Mouse (Mus musculus): ENCODE measurements around the gene Grifin.

The Grifin gene

DNA sequence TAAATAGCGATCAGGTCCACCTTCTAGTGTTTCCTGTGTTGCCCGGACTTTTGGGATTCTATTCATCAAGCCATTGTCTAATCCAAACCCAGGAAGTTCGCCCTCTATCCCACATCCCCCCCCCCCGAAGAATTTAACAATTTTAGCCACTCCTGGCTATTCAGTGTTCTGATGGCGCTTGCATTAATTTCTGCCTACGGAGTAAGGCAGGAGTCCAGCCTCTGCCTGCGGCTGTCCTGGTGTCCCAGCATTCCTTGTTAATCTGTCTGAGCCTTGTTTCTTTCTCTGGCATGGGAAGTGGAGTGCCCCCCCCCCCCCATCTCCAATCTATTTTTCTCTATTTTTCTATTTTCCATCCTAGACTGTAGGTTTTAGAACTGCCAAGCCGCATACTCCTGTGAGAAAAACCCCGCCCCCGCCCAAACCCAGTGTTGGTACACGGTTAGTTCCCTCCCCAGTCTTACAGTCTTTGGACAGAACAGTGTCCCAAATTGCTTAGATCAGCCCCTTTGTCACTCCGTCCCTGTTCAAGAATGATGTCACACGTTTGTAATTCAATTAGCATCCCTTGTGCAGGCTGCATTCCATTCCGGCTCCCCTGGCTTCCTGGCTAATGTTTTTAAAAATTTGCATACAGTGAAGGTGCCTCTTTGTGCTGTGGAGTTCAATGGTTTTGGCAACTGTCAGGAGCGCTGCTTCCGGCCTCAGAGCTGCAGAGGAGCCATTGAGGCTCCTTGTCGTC, 15.4 kb downstream of the Grifin start:
- TF ChIP-seq POU5F1 (IDR thresholded peaks at IDR 0.05; ENCODE audit: borderline replicate concordance, low read length) (no peak), CTCF (conservative IDR thresholded peaks at IDR 0.05; ENCODE audit: low read length) (no peak), NANOG (IDR thresholded peaks at IDR 0.05; ENCODE audit: borderline replicate concordance, low read length) (no peak)
- no peaks in the 10 kb centered on the region for H3K36me3 ChIP-seq (ENCODE audit: insufficient read depth, low read length)
- peaks cover 23% of the 10 kb centered on the region for H3K27me3 ChIP-seq (ENCODE audit: insufficient read depth, low read length)
- peaks cover 32% of the 10 kb centered on the region for H3K4me1 ChIP-seq (replicated peaks; ENCODE audit: low read depth, low read length)
- H3K9me3 ChIP-seq (ENCODE audit: low read length) = no peaks in the 10 kb centered on the region
- H3K4me3 ChIP-seq (replicated peaks; ENCODE audit: low read length) = no peak overlapping the region

GRCm38 (mm10) chr5:140546332-140546731, 18.5 kb downstream of the Grifin start:
- H3K36me3 ChIP-seq (ENCODE audit: insufficient read depth, low read length) = no peaks in the 10 kb centered on the region
- peaks cover 15% of the 10 kb centered on the region; the same call in 1 of the 2 replicates for H3K27me3 ChIP-seq (ENCODE audit: insufficient read depth, low read length)
- TF ChIP-seq POU5F1 (IDR thresholded peaks at IDR 0.05; ENCODE audit: borderline replicate concordance, low read length) (no peak), CTCF (conservative IDR thresholded peaks at IDR 0.05; ENCODE audit: low read length) (peak; percentile 44), NANOG (IDR thresholded peaks at IDR 0.05; ENCODE audit: borderline replicate concordance, low read length) (no peak)
- no peaks in the 10 kb centered on the region for H3K9me3 ChIP-seq (ENCODE audit: low read length)
- peaks cover 24% of the 10 kb centered on the region for H3K4me1 ChIP-seq (replicated peaks; ENCODE audit: low read depth, low read length)
- no peak overlapping the region for H3K4me3 ChIP-seq (replicated peaks; ENCODE audit: low read length)

- H3K4me3 ChIP-seq (replicated peaks; ENCODE audit: low read length) = no peak overlapping the region
- H3K9me3 ChIP-seq (ENCODE audit: low read length) = no peaks in the 10 kb centered on the region
- H3K36me3 ChIP-seq (ENCODE audit: insufficient read depth, low read length) = no peaks in the 10 kb centered on the region
- H3K4me1 ChIP-seq (replicated peaks; ENCODE audit: low read depth, low read length) = peaks cover 24% of the 10 kb centered on the region
- TF ChIP-seq CTCF (conservative IDR thresholded peaks at IDR 0.05; ENCODE audit: low read length) = no peak
- TF ChIP-seq POU5F1 (IDR thresholded peaks at IDR 0.05; ENCODE audit: borderline replicate concordance, low read length) = no peak
- no peak for TF ChIP-seq NANOG (IDR thresholded peaks at IDR 0.05; ENCODE audit: borderline replicate concordance, low read length)
- peaks cover 14% of the 10 kb centered on the region; the same call in 1 of the 2 replicates for H3K27me3 ChIP-seq (ENCODE audit: insufficient read depth, low read length)
These were observed 19.2 kb downstream of the Grifin start for GRCm38 (mm10) chr5:140545651-140546050.

DNA sequence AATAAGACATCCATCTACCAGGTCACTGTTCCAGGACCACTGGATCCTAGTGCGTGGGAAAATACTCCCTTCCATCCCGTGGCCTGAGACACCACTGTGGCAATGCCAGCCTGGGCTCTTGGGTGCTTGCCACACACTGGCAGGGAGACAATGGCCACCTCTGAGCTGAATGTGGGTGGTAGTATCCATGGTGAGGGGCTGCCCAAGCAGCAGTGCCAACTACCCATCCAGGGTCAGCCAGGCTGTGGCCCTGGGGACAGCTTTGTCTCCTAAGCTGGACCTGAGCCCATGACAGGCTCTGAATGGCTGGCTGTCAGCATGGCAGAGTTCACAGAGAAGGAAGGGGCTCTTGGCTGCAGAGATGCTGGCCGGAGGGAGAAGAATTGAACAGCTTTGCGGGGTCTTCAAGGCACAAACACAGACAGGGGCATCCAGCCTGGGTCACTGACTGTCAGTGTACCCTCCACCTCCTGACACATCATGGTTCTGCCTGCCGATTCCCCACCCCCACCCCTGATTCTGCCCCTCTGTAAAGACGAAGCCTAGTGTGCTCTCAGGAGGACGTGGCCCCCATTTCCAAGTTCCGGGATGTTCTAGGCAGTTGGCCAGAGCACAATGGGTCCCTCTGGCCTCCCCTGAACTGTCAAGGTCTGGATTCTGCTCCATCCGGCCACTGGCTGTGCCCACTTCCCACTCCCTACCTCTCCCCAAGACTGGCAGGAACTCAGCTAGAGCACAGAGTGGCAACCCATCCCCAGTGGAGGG, 21.9 kb downstream of the Grifin start:
- H3K4me3 ChIP-seq (replicated peaks; ENCODE audit: low read length) = no peak overlapping the region
- no peaks in the 10 kb centered on the region for H3K9me3 ChIP-seq (ENCODE audit: low read length)
- no peaks in the 10 kb centered on the region for H3K36me3 ChIP-seq (ENCODE audit: insufficient read depth, low read length)
- H3K4me1 ChIP-seq (replicated peaks; ENCODE audit: low read depth, low read length) = peaks cover 7% of the 10 kb centered on the region; the same call in 1 of the 2 replicates
- no peak for TF ChIP-seq CTCF (conservative IDR thresholded peaks at IDR 0.05; ENCODE audit: low read length)
- no peak for TF ChIP-seq NANOG (IDR thresholded peaks at IDR 0.05; ENCODE audit: borderline replicate concordance, low read length)
- no peak for TF ChIP-seq POU5F1 (IDR thresholded peaks at IDR 0.05; ENCODE audit: borderline replicate concordance, low read length)
- peaks cover 21% of the 10 kb centered on the region for H3K27me3 ChIP-seq (ENCODE audit: insufficient read depth, low read length)

DNA sequence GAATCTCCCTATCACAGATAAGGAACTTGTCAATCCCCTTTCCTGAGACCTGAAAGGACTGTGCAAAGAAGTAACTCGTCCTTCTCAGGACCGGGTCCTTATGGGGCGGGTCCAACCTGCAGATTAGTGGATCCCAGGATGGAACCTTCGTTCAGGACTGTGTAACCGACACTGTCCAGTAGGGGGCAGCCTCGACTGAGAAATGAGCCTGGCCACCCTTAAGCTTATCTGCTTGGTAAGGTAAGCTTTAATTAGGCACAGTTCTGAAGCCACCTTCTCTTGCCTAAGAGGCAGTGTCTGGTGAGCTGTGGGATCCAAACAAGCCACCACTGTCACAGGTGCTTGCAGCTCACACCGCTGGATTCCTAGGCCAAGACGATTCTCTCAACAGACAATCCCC, 24.8 kb downstream of the Grifin start:
- peaks cover 21% of the 10 kb centered on the region for H3K27me3 ChIP-seq (ENCODE audit: insufficient read depth, low read length)
- no peak overlapping the region for H3K4me3 ChIP-seq (replicated peaks; ENCODE audit: low read length)
- H3K36me3 ChIP-seq (ENCODE audit: insufficient read depth, low read length) = no peaks in the 10 kb centered on the region
- TF ChIP-seq CTCF (conservative IDR thresholded peaks at IDR 0.05; ENCODE audit: low read length) (peak; percentile 72), POU5F1 (IDR thresholded peaks at IDR 0.05; ENCODE audit: borderline replicate concordance, low read length) (no peak)
- peaks cover 18% of the 10 kb centered on the region for H3K9me3 ChIP-seq (ENCODE audit: low read length)
- H3K4me1 ChIP-seq (replicated peaks; ENCODE audit: low read depth, low read length) = 0 out of 2 replicates have a peak, but pooled peaks cover 2% of the 10 kb centered on the region

DNA sequence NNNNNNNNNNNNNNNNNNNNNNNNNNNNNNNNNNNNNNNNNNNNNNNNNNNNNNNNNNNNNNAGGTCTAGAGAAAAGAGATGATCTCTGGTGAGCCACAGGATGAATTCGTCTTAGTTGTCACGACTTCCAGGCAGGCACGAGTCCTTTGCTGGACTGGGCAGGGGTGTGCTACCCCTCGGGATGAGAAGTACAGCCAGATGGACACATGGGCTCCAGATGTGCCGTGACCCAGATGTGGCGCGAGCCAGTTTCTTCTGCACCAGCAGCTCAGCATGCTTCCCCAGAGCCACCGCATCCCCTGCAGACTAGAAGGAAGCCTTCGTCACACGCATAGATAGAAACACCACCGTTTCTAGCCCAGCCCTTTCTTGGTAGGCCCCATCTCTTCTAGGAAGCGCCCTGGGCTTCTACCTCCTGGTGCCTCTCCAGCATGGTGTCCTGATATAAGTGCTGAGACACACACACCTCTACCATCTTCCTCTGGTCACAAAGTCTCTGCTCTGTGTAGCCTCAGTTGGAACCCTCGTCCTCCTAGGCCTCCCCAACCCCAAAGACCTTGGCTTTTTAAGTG, 26.7 kb downstream of the Grifin start:
- TF ChIP-seq NANOG (IDR thresholded peaks at IDR 0.05; ENCODE audit: borderline replicate concordance, low read length) (no peak), CTCF (conservative IDR thresholded peaks at IDR 0.05; ENCODE audit: low read length) (no peak), POU5F1 (IDR thresholded peaks at IDR 0.05; ENCODE audit: borderline replicate concordance, low read length) (no peak)
- H3K36me3 ChIP-seq (ENCODE audit: insufficient read depth, low read length) = no peaks in the 10 kb centered on the region

GRCm38 (mm10) chr5:140526754-140527153, 38.1 kb downstream of the Grifin start:
- H3K36me3 ChIP-seq (ENCODE audit: insufficient read depth, low read length) = peaks cover 48% of the 10 kb centered on the region
- peaks cover 11% of the 10 kb centered on the region for H3K27me3 ChIP-seq (ENCODE audit: insufficient read depth, low read length)
- H3K4me1 ChIP-seq (replicated peaks; ENCODE audit: low read depth, low read length) = peaks cover 19% of the 10 kb centered on the region
- no peak overlapping the region for H3K4me3 ChIP-seq (replicated peaks; ENCODE audit: low read length)
- H3K9me3 ChIP-seq (ENCODE audit: low read length) = peaks cover 40% of the 10 kb centered on the region
- no peak for TF ChIP-seq CTCF (conservative IDR thresholded peaks at IDR 0.05; ENCODE audit: low read length)
- no peak for TF ChIP-seq POU5F1 (IDR thresholded peaks at IDR 0.05; ENCODE audit: borderline replicate concordance, low read length)
- TF ChIP-seq NANOG (IDR thresholded peaks at IDR 0.05; ENCODE audit: borderline replicate concordance, low read length) = no peak

More for the DNA sequence above, 26.7 kb downstream of the Grifin start:
- no peak overlapping the region for H3K4me3 ChIP-seq (replicated peaks; ENCODE audit: low read length)
- peaks cover 12% of the 10 kb centered on the region for H3K27me3 ChIP-seq (ENCODE audit: insufficient read depth, low read length)
- peaks cover 26% of the 10 kb centered on the region for H3K9me3 ChIP-seq (ENCODE audit: low read length)
- H3K4me1 ChIP-seq (replicated peaks; ENCODE audit: low read depth, low read length) = 0 out of 2 replicates have a peak, but pooled peaks cover 2% of the 10 kb centered on the region

- no peak for TF ChIP-seq NANOG (IDR thresholded peaks at IDR 0.05; ENCODE audit: borderline replicate concordance, low read length)
- TF ChIP-seq POU5F1 (IDR thresholded peaks at IDR 0.05; ENCODE audit: borderline replicate concordance, low read length) = no peak
- TF ChIP-seq CTCF (conservative IDR thresholded peaks at IDR 0.05; ENCODE audit: low read length) = no peak
- peaks cover 3% of the 10 kb centered on the region; the same call in 1 of the 2 replicates for H3K9me3 ChIP-seq (ENCODE audit: low read length)
- H3K4me3 ChIP-seq (replicated peaks; ENCODE audit: low read length) = no peak overlapping the region
- peaks cover 11% of the 10 kb centered on the region for H3K27me3 ChIP-seq (ENCODE audit: insufficient read depth, low read length)
- H3K36me3 ChIP-seq (ENCODE audit: insufficient read depth, low read length) = peaks cover 27% of the 10 kb centered on the region
- peaks cover 56% of the 10 kb centered on the region for H3K4me1 ChIP-seq (replicated peaks; ENCODE audit: low read depth, low read length)
These were observed 43.7 kb downstream of the Grifin start for GRCm38 (mm10) chr5:140521196-140521595.
